Mouse (Mus musculus) CH12.LX (cell line): ENCODE data around the gene Sdhaf2. TPM values are rescaled to one million over a fixed set of nuclear protein-coding genes. Genes with fewer than 3 reads are reported as not detected.

Experiments
- DNase-seq: peaks from one replicate; pipeline ENCODE4 v3.0.0-alpha.2; 2013; ENCODE audit errors: extremely low read depth
- H3K27ac ChIP-seq: 2 replicates; pipeline ENCODE4 v1.5.1; 2012; ENCODE audit warnings: low read depth, mild to moderate bottlenecking, control low read depth, moderate library complexity; ENCODE audit not compliant: insufficient read depth
- H3K27me3 ChIP-seq: replicated peaks from 2 replicates; pipeline ENCODE3; 2012; ENCODE audit warnings: inconsistent platforms
- H3K36me3 ChIP-seq, 2 experiments: replicated peaks in 1 of 2; 2 replicates each; pipeline versions ENCODE3 to v1.6.1; 2012; ENCODE audit warnings: inconsistent platforms in 1 of 2, low read length in 1 of 2, mild to moderate bottlenecking in 1 of 2, mixed read lengths in 1 of 2, moderate library complexity in 1 of 2; ENCODE audit not compliant: control insufficient read depth in 1 of 2, insufficient read depth in 1 of 2
- H3K4me1 ChIP-seq, 2 experiments: 2 replicates each; pipeline ENCODE4 v1.6.1; 2012; ENCODE audit warnings: inconsistent platforms in 1 of 2, moderate library complexity in 1 of 2; ENCODE audit not compliant: insufficient read depth in 2 of 2, control insufficient read depth in 1 of 2
- H3K4me2 ChIP-seq: 2 replicates; pipeline ENCODE4 v1.6.1; 2012; ENCODE audit warnings: low read depth, mild to moderate bottlenecking, control low read depth; ENCODE audit not compliant: poor library complexity, insufficient read depth, severe bottlenecking
- H3K4me3 ChIP-seq, 3 experiments: fragments of 150-350 bp in 1 of 3; sonication (generic) in 1 of 3; replicated peaks in 1 of 3; 2 replicates each; pipeline versions ENCODE3 to v1.5.1; 2011 to 2012; ENCODE audit warnings: low read depth in 2 of 3, low read length in 2 of 3, mild to moderate bottlenecking in 2 of 3, moderate library complexity in 2 of 3, control low read depth in 1 of 3, improper control_type of control experiment in 1 of 3, inconsistent platforms in 1 of 3, mixed read lengths in 1 of 3; ENCODE audit not compliant: poor library complexity in 1 of 3
- H3K79me2 ChIP-seq: replicated peaks from 2 replicates; pipeline ENCODE4 v1.6.1; 2012; ENCODE audit warnings: mild to moderate bottlenecking, moderate library complexity; ENCODE audit not compliant: control insufficient read depth, poor library complexity, insufficient read depth, severe bottlenecking; ENCODE audit errors: extremely low read depth
- H3K9ac ChIP-seq: 2 replicates; pipeline ENCODE4 v1.6.1; 2012; ENCODE audit warnings: low read depth, mild to moderate bottlenecking, control low read depth, moderate library complexity; ENCODE audit not compliant: insufficient read depth
- H3K9me3 ChIP-seq: replicated peaks from 2 replicates; pipeline ENCODE3; 2012; ENCODE audit warnings: low read length, inconsistent platforms, mixed read lengths
- BHLHE40 ChIP-seq: IDR thresholded peaks from 2 replicates; pipeline ENCODE4 v1.6.1; 2011; ENCODE audit warnings: mild to moderate bottlenecking, low read depth, low read length, improper control_type of control experiment
- CHD1 ChIP-seq: IDR thresholded peaks from 2 replicates; pipeline ENCODE4 v1.6.1; 2012; ENCODE audit warnings: low read depth, low read length, improper control_type of control experiment, inconsistent platforms
- CHD2 ChIP-seq: IDR thresholded peaks from 2 replicates; pipeline ENCODE4 v1.6.1; 2011; ENCODE audit warnings: low read length, improper control_type of control experiment
- CTCF ChIP-seq, 2 experiments: IDR thresholded peaks in 1 of 2; conservative IDR thresholded peaks in 1 of 2; 2 replicates each; pipeline ENCODE4 v1.5.1; 2011 to 2012; ENCODE audit warnings: low read depth in 2 of 2, low read length in 2 of 2, improper control_type of control experiment in 1 of 2, inconsistent platforms in 1 of 2, mild to moderate bottlenecking in 1 of 2, moderate library complexity in 1 of 2
- E2F4 ChIP-seq: IDR thresholded peaks from 2 replicates; pipeline ENCODE4 v1.6.1; 2011; ENCODE audit warnings: low read depth, low read length, improper control_type of control experiment; ENCODE audit not compliant: insufficient replicate concordance
- EP300 ChIP-seq: IDR thresholded peaks from 2 replicates; pipeline ENCODE4 v1.6.1; 2011; ENCODE audit warnings: low read length, improper control_type of control experiment
- ETS1 ChIP-seq: conservative IDR thresholded peaks from 2 replicates; pipeline ENCODE4 v1.6.1; 2012; ENCODE audit warnings: low read depth, mild to moderate bottlenecking, inconsistent platforms, low read length, improper control_type of control experiment, moderate library complexity
- GABPA ChIP-seq: IDR thresholded peaks from 2 replicates; pipeline ENCODE4 v1.6.1; 2012; ENCODE audit warnings: low read depth, low read length, improper control_type of control experiment, inconsistent platforms; ENCODE audit not compliant: insufficient replicate concordance
- MAX ChIP-seq: IDR thresholded peaks from 2 replicates; pipeline ENCODE4 v1.6.1; 2011; ENCODE audit warnings: low read length, improper control_type of control experiment
- MXI1 ChIP-seq: IDR thresholded peaks from 2 replicates; pipeline ENCODE4 v1.6.1; 2011; ENCODE audit warnings: mild to moderate bottlenecking, low read depth, low read length, improper control_type of control experiment
- MYC ChIP-seq: IDR thresholded peaks from 2 replicates; pipeline ENCODE4 v1.6.1; 2011; ENCODE audit warnings: low read depth, mild to moderate bottlenecking, improper control_type of control experiment, low read length
- NELFE ChIP-seq: IDR thresholded peaks from 2 replicates; pipeline ENCODE4 v1.6.1; 2011; ENCODE audit warnings: low read depth, low read length, improper control_type of control experiment
- PAX5 ChIP-seq: IDR thresholded peaks from 2 replicates; pipeline ENCODE4 v1.6.1; 2012; ENCODE audit warnings: low read length, inconsistent platforms, mixed read lengths
- POLR2AphosphoS2 ChIP-seq: IDR thresholded peaks from 2 replicates; pipeline ENCODE4 v1.6.1; 2011; ENCODE audit warnings: low read depth, low read length, improper control_type of control experiment
- RCOR1 ChIP-seq: conservative IDR thresholded peaks from 2 replicates; pipeline ENCODE4 v1.6.1; 2012; ENCODE audit warnings: low read depth, mild to moderate bottlenecking, inconsistent platforms, low read length, improper control_type of control experiment
- SIN3A ChIP-seq: IDR thresholded peaks from 2 replicates; pipeline ENCODE4 v1.6.1; 2012; ENCODE audit warnings: low read length, improper control_type of control experiment, inconsistent platforms
- SMC3 ChIP-seq: IDR thresholded peaks from 2 replicates; pipeline ENCODE4 v1.6.1; 2011; ENCODE audit warnings: low read depth, low read length, improper control_type of control experiment
- TCF12 ChIP-seq: IDR thresholded peaks from 2 replicates; pipeline ENCODE4 v1.6.1; 2014; ENCODE audit warnings: low read depth, mild to moderate bottlenecking, inconsistent platforms, low read length, improper control_type of control experiment
- UBTF ChIP-seq: IDR thresholded peaks from 2 replicates; pipeline ENCODE4 v1.6.1; 2012; ENCODE audit warnings: low read depth, mild to moderate bottlenecking, inconsistent platforms, low read length, improper control_type of control experiment, moderate library complexity
- USF1 ChIP-seq: IDR thresholded peaks from 2 replicates; pipeline ENCODE4 v1.6.1; 2014; ENCODE audit warnings: low read depth, mild to moderate bottlenecking, inconsistent platforms, low read length, improper control_type of control experiment
- USF2 ChIP-seq: conservative IDR thresholded peaks from 2 replicates; pipeline ENCODE4 v1.6.1; 2011; ENCODE audit warnings: low read depth, low read length, improper control_type of control experiment
- ZNF384 ChIP-seq: IDR thresholded peaks from 2 replicates; pipeline ENCODE4 v1.6.1; 2012; ENCODE audit warnings: low read depth, low read length, improper control_type of control experiment, inconsistent platforms
- dilution Hi-C: fragments of 300-500 bp; cut with MboI; formaldehyde crosslinking; loops from 2 replicates; pipeline ENCODE4 v1.14.3; 2020; ENCODE audit warnings: low sequenced_read_pairs; ENCODE audit not compliant: extremely low pct_unique_long_range_greater_than_20kb, extremely low pct_ligation_motif_present
- in situ Hi-C: fragments of 300-500 bp; cut with MboI; formaldehyde crosslinking; loops from 3 replicates; pipeline ENCODE4 v1.14.3; 2019; ENCODE audit warnings: low sequenced_read_pairs, low pct_ligation_motif_present, low pct_unique_long_range_greater_than_20kb, mixed read lengths
- polyA plus RNA-seq: library from polyadenylated mRNA; unstranded; fragments of >175 nt; gene quantifications from 2 replicates; pipeline ENCODE4 v1.2.1, GENCODE M21; 2012; ENCODE audit warnings: low read depth; ENCODE audit not compliant: insufficient read length
- total RNA-seq, 2 experiments: library from RNA; depleted of rRNA; stranded (reverse); fragments of 300-350 nt in 1 of 2; fragments of >200 nt in 1 of 2; gene quantifications; 2 replicates each; pipeline ENCODE4 v1.2.3; 2012 to 2014

The Sdhaf2 gene
- total and polyA plus RNA-seq, 3 experiments = 31.7 to 96.0 (median 57.3) TPM

GRCm38 (mm10) chr19:10457484-10457800 lies 68.5 kb downstream of the Sdhaf2 start:
- dilution Hi-C loops (no loop called here), in situ Hi-C loops (no loop called here)
- no peak for DNase-seq

GRCm38 (mm10) chr19:10456752-10457483 lies 69.0 kb downstream of the Sdhaf2 start, which contains the start of gene Lrrc10b:
Lrrc10b (minus strand) TSS chr19:10457473.
- Histone ChIP-seq H3K9ac (no peak within 1 kb of the TSS), H3K36me3 (no peaks in the 10 kb centered on the region), H3K79me2 (no peaks in the 10 kb centered on the region), H3K4me3 (no peak within 1 kb of the TSS), H3K4me1 (no peaks in the 10 kb centered on the region), H3K4me2 (no peak within 1 kb of the TSS)
- in situ Hi-C loops = no loop called here
- dilution Hi-C loops = no loop called here
- no peak for TF ChIP-seq GABPA
- no peak for TF ChIP-seq BHLHE40
- no peak for TF ChIP-seq CHD2
- TF ChIP-seq PAX5 = no peak
- no peak for TF ChIP-seq RCOR1
- TF ChIP-seq SIN3A = no peak
- TF ChIP-seq TCF12 = no peak
- TF ChIP-seq ETS1 = no peak
- TF ChIP-seq NELFE = no peak
- no peak for TF ChIP-seq UBTF
- TF ChIP-seq E2F4 = no peak
- no peak for TF ChIP-seq SMC3
- no peak for TF ChIP-seq POLR2AphosphoS2
- no peak for TF ChIP-seq MAX
- no peak for TF ChIP-seq USF1
- no peak for TF ChIP-seq ZNF384
- no peak for TF ChIP-seq CTCF (conservative IDR thresholded peaks at IDR 0.05 in 1 of 2, IDR thresholded peaks at IDR 0.05 in 1 of 2; ENCODE audit: low read depth in 2 of 2, low read length in 2 of 2)
- TF ChIP-seq EP300 = no peak
- no peak for TF ChIP-seq MXI1
- no peak for TF ChIP-seq MYC
- TF ChIP-seq, all 38 proteins: peak for 0
- Histone ChIP-seq H3K27me3 (peaks cover 58% of the 10 kb centered on the region), H3K27ac (no peak within 1 kb of the TSS), H3K9me3 (peaks cover 11% of the 10 kb centered on the region)
- DNase-seq = no peak

More at GRCm38 (mm10) chr19:10457484-10457800, 68.5 kb downstream of the Sdhaf2 start:
- Histone ChIP-seq H3K79me2 (no peaks in the 10 kb centered on the region), H3K4me2 (no peak overlapping the region), H3K9ac (no peak overlapping the region), H3K9me3 (peaks cover 11% of the 10 kb centered on the region), H3K36me3 (no peaks in the 10 kb centered on the region), H3K27ac (no peak overlapping the region), H3K4me3 (no peak overlapping the region), H3K4me1 (no peaks in the 10 kb centered on the region; a peak in 1 of 4 replicates), H3K27me3 (peaks cover 58% of the 10 kb centered on the region)
- TF ChIP-seq E2F4 = no peak
- no peak for TF ChIP-seq ETS1
- no peak for TF ChIP-seq CHD1
- TF ChIP-seq USF2 = no peak
